Mouse (Mus musculus) activated CD4-positive, CD25-positive, alpha-beta regulatory T cell, adult 4 months (primary cell): ENCODE measurements around the gene Gm16181. TPM values are rescaled to one million over a fixed set of nuclear protein-coding genes. Genes with fewer than 3 reads are reported as not detected.
"Not testable (repeated sequence)": the region's sequence is repeated elsewhere in the genome, so short reads cannot be mapped to it uniquely, and the experiment has no call there.

Source experiments
- ATAC-seq: one replicate; pipeline ENCODE4 v1.8.0; 2017
- polyA plus RNA-seq, 2 experiments: library from polyadenylated mRNA; unstranded; fragments of 100-300 nt; shearing (Covaris generic); gene quantifications; one replicate each; pipeline ENCODE4 v1.2.1; 2017

Gm16181 gene
- polyA plus RNA-seq, 2 experiments from 2014 or later: 1.8 TPM; not detected in 1

- no peak for ATAC-seq
These were observed 12.7 kb downstream of the Gm16181 start, which contains the start of gene Atp6v1g2 for GRCm38 (mm10) chr17:35233114-35233980. TSS of gene Atp6v1g2 (plus strand) at chr17:35233660.

DNA sequence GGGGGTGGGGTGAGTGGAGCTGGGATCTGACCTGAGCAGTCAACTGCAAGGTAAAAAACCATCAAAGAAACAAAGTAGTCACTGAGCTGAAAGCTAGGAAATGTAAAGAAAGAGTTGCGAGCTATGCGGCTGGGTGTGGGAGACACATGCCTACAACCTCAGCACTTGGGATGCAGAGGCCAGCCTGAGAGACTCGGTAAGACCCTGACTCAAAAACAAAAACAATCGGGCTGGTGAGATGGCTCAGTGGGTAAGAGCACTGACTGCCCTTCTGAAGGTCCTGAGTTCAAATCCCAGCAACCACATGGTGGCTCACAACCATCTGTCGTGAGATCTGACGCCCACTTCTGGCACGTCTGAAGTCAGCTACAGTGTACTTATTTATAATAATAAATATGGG lies 13.5 kb downstream of the Gm16181 start:
- ATAC-seq: not testable (repeated sequence)

DNA sequence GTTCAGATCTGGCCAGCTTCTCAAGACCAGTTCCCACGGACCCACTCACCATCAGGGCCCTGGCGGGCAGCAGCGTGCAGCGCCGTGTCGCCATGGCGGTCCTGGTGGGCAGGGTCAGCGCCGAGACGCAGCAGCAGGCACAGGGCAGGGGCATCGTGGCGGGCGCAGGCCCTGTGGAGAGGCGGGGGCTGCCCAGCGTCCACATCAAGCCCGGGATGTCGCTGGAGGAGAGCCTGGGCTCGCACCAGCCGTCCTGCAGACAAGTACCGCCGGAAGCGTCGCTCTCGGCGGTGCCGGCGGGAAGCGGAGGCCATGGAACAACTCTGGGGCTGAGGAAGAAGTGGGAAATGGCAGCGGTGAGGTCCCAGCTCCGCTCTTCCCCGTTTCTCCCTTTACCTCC lies 14.3 kb downstream of the Gm16181 start:
- ATAC-seq: no peak

GRCm38 (mm10) chr17:35235614-35236389 lies 15.2 kb downstream of the Gm16181 start, which contains the start of gene Nfkbil1:
TSS of gene Nfkbil1 (minus strand) at chr17:35235792.
- peak; percentile 32 for ATAC-seq

DNA sequence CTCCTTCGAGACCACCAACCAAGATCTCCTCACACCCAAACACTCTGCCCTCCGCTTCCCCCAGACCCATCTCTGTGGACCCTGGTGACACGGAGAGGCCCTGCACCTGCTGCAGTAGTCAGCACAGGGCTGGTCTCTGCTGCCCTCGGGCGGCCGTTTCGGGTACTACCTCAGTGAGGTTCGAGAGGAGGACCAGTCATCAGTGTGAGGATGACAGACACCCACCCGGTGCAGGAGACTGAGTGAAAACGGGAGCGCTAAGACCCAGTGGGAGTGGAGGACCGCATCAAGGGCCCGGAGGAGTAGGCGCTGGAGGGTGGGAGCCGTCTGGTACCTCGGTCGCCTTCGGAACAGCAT lies 15.7 kb downstream of the Gm16181 start:
- peak; percentile 60 for ATAC-seq

- no peak for ATAC-seq
These were observed 16.4 kb downstream of the Gm16181 start for GRCm38 (mm10) chr17:35236996-35237395.

- ATAC-seq: no peak
These were observed 16.9 kb downstream of the Gm16181 start for GRCm38 (mm10) chr17:35237504-35237903.

GRCm38 (mm10) chr17:35239700-35240099 lies 19.1 kb downstream of the Gm16181 start:
- ATAC-seq: no peak

GRCm38 (mm10) chr17:35240384-35241304 lies 20.0 kb downstream of the Gm16181 start:
- ATAC-seq: no peak

DNA sequence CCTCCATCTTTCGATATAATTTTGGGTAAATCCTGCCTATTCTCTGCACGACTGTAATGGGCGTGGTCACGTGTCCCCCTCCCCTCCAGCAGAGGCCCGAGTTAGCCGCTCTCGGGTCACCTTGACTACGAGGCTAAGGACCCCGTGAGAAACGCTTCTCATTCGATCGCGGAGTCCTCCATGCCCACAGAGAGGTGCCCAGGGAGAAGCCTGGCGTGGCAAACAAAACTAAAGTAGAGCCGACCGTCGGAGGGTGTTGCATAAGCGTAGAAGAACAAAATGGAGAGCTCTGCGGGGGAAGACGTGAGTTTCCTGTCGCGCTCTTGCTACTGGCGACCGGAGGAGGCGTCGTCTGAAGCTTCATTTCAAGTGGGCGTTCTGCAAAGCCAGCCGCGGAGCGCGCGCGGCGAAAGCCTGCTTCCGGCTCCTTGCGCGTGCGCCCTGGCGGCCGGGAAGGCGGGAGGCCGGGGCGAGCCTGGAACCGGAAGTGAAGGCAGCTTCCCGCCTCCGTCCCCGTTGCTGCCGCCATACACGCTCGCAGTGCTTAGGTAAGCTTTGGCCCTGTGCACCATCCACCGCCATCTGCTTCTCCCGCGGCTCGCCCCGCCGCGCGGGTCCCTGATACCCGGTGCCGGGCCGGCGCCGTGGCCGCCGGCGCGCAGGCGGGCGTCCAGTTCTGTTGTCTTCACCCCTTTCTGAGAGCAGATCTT lies 20.8 kb downstream of the Gm16181 start, which contains the start of gene Ddx39b:
Gene Ddx39b (plus strand): TSS at position 442 of the 710 bp plus-strand sequence.
- peak; percentile 70 for ATAC-seq

DNA sequence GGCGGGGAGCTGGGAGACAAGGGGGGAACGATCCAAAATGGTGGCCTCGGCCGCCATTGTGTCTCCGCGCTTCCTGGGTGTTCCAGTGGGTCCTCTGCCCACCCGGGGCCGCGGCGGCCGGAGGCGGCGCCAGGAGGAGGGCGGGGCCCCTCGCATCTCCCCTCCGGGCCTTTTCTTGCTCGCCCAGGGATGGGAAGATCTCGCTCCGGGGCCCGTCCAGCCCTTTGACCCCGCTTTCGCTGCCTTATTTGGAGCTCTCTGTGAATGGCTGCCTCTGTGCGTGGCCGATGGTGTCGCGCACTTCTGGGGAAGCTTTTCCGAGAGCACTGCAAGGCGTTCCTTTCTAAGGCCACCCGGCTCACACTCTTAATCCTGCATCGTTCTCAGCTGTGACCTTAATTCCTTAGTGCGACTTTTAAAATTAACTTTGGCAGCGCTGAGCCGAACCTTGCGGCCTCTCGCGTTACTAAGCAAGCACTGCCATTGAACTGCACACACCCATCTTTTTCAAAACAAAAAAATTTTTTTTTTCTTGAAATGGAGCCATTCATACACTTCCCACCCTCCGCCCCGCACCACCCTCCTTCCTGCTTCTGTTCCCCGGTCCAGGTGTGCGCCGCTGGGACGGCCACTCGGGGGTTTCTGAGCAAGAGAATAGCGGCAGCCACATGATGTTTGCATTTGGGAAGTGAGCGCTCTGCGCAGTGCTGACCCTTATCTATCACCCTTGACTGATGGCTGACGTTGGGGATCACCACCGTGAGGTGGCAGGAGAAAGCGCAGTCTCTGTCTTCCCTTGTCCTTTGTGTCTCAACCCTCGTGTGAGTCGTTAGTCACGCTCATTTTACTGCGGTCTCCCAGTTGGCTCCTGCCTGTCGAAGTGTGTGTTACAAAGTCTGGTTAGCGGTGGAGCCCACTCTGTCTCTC lies 21.6 kb downstream of the Gm16181 start:
- peak; percentile 32 for ATAC-seq

DNA sequence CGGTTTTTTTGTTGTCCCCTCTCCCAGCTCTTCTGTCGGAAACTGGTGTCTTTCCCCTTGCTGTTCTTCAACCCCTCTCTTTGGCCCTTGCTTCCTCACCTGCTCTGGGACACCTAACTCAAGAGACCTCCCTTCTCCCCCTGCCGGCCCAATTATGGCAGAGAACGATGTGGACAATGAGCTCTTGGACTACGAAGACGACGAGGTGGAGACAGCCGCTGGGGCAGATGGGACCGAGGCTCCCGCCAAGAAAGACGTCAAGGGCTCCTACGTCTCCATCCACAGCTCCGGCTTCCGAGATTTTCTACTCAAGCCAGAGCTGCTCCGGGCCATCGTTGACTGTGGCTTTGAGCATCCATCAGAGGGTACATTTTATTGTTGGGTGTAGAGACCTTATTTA lies 22.5 kb downstream of the Gm16181 start:
- ATAC-seq: no peak

DNA sequence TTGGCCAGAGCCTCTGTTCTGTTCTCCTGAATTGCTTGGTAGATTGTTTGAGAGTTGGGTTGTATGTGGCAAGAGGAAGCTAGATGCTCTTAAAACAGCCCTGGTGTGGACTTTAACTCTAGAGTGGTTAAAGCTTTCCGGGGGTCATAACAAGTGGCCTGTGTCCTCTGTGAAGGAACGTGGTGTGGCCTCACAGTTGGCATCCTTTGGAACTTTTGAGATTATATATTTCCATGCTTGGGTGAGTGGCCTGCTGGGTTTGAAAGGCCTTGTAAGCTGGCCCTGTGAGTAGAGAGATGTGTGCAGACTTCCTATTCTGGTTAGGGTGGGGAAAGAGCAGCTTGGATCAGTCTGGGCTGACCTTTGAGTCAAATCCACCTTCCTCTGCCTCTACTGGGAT lies 24.4 kb downstream of the Gm16181 start:
- ATAC-seq: no peak

GRCm38 (mm10) chr17:35245731-35246623 lies 25.3 kb downstream of the Gm16181 start:
- ATAC-seq: no peak

DNA sequence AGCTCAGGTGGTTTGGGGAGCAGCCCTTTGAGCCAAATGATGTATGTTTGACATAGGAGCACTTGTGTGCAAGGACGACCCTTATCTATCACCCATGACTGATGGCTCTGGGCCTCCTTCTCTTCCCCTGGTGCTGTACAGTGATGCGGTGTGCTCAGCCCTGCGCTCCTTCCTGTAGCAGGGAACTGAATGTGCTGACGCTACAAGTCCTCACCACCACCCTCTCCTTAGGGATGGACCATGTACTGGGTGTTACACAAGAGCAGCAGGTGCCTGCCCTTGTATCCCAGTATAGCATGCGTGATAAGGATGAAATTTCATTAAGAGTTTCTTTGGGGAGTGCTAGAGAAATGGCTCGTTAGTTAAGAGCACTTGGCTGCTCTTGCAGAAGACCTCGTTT lies 26.5 kb downstream of the Gm16181 start:
- ATAC-seq: no peak

DNA sequence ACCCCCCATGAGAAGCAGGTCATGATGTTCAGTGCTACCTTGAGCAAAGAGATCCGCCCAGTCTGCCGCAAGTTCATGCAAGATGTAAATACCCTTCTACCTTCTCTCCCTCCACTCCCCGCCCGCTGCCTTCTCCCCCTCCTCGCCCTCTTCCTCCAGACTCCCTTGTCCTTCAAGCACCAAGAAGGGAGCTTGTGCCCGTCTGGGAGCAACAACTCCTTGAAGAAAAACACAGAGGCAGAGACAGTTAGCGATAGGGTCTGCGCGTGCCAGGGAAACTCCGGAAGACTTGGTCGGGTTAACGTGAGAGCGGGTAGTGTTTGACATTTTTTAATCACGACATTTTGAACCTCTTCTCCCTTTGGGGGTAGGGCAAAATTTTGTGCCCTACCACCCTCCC lies 28.4 kb downstream of the Gm16181 start:
- ATAC-seq: no peak

GRCm38 (mm10) chr17:35249451-35250197 lies 29.0 kb downstream of the Gm16181 start:
- ATAC-seq: no peak

DNA sequence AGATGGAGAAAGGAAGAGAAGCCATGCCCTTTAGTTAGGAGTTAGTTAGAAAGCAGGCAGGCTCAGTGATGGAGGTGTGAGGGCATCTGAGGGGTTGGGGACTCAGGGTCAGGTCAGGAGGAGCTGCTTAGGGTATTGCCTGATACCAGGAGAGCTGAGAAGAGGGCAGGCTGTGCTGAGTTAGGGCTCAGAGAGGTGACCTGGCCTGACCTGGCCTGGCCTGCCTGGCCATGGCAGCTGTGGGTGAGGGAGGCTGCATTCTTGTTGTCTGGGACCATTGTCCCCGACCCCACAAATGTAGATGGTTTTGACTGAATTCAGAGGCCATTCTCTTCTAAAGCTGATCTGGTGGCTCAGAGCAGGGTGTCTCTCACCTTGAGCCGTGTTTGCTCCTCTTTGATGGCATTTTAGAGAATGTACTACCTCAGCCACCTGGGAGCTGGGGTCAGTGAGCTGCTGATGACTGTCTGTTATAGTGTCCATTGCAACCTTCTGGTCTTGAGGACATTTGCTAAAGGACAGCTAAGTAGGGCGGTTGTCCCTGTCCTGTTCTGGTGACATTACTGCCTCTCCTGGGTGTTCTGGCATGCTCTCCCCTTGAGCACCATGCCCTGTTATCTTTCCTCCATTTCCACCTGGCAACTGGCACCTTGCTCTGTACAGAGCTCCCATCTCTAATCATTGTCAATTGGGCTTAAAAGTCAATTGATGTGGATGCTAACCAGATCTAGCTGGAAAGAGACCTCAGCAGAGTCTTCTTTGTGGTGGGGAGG lies 29.9 kb downstream of the Gm16181 start:
- ATAC-seq: no peak
